Mouse (Mus musculus) limb, embryonic 13.5 days (tissue): ENCODE results near the gene Astl. TPM values are rescaled to one million over a fixed set of nuclear protein-coding genes. Genes with fewer than 3 reads are reported as not detected.
"Not testable (repeated sequence)": the region's sequence is repeated elsewhere in the genome, so short reads cannot be mapped to it uniquely, and the experiment has no call there.

ENCODE experiments used
- ATAC-seq: fragments of 200-750 bp; cut with Nextera tagmentation; 2 replicates; pipeline ENCODE4 v1.8.0; 2017; ENCODE audit warnings: low read depth, moderate number of reproducible peaks, moderate TSS enrichment; ENCODE audit not compliant: low FRiP score
- H3K27ac ChIP-seq: fragments of 300-500 bp; sonication (generic); 2 replicates; pipeline ENCODE4 v1.5.1; 2015; ENCODE audit warnings: inconsistent platforms, mild to moderate bottlenecking, moderate library complexity
- H3K27me3 ChIP-seq: fragments of 300-500 bp; sonication (generic); 2 replicates; pipeline ENCODE4 v1.6.1; 2015; ENCODE audit warnings: mild to moderate bottlenecking, inconsistent platforms
- H3K36me3 ChIP-seq: fragments of 300-500 bp; sonication (generic); 2 replicates; pipeline ENCODE4 v1.6.1; 2015; ENCODE audit warnings: inconsistent platforms, mild to moderate bottlenecking, moderate library complexity
- H3K4me1 ChIP-seq: fragments of 300-500 bp; sonication (generic); 2 replicates; pipeline ENCODE4 v1.6.1; 2015; ENCODE audit warnings: inconsistent platforms
- H3K4me2 ChIP-seq: fragments of 300-500 bp; sonication (generic); replicated peaks from 2 replicates; pipeline ENCODE4 v1.6.1; 2015; ENCODE audit warnings: inconsistent platforms, mild to moderate bottlenecking, moderate library complexity
- H3K4me3 ChIP-seq: fragments of 300-500 bp; sonication (generic); 2 replicates; pipeline ENCODE4 v1.5.1; 2015; ENCODE audit warnings: moderate library complexity, mild to moderate bottlenecking, inconsistent platforms
- H3K9ac ChIP-seq: fragments of 300-500 bp; sonication (generic); 2 replicates; pipeline ENCODE4 v1.6.1; 2015; ENCODE audit warnings: mild to moderate bottlenecking, inconsistent platforms
- H3K9me3 ChIP-seq: fragments of 300-500 bp; sonication (generic); 2 replicates; pipeline ENCODE4 v1.6.1; 2016; ENCODE audit warnings: inconsistent platforms
- WGBS: fragments of 180-500 bp; shearing (Covaris S2); methylation state at CpG from one replicate; pipeline ENCODE4 v1.1.7; 2015; 5-methylcytosine and 5-hydroxymethylcytosine counted together
- polyA plus RNA-seq: library from polyadenylated mRNA; unstranded; fragments of >200 nt; fragmentation: Nextera tagmentation; extraction: Ambion mirVana; gene quantifications from 2 replicates; pipeline ENCODE4 v1.2.1, GENCODE M21; 2015

Gene Astl
- polyA plus RNA-seq, result 0.06 and 0.14 TPM in 2 replicates

- Histone ChIP-seq H3K4me2 (peak within 1 kb of the TSS; percentile 95), H3K4me3 (no peak within 1 kb of the TSS), H3K9me3 (no peaks in the 10 kb centered on the region), H3K27ac (no peak within 1 kb of the TSS), H3K27me3 (peaks cover 38% of the 10 kb centered on the region), H3K9ac (no peak within 1 kb of the TSS), H3K36me3 (no peaks in the 10 kb centered on the region), H3K4me1 (peaks cover 10% of the 10 kb centered on the region)
- WGBS, result 84% methylated on average over 4 of the region's 4 CpGs
- no peak for ATAC-seq
These were observed at the start of gene Astl for GRCm38 (mm10) chr2:127338416-127338815. Gene Astl (plus strand): TSS chr2:127338639.

- H3K9ac ChIP-seq, result no peak overlapping the region
- H3K4me2 ChIP-seq, result no peak overlapping the region
- ATAC-seq, result no peak
- H3K4me1 ChIP-seq, result no peaks in the 10 kb centered on the region
- H3K27me3 ChIP-seq, result no peaks in the 10 kb centered on the region
- no peak overlapping the region for H3K4me3 ChIP-seq
- no peak overlapping the region for H3K27ac ChIP-seq
- H3K36me3 ChIP-seq, result peaks cover 74% of the 10 kb centered on the region
- H3K9me3 ChIP-seq, result no peaks in the 10 kb centered on the region
- WGBS, result 81% methylated on average over 4 of the region's 4 CpGs
These were observed 46.2 kb upstream of the Astl start for GRCm38 (mm10) chr2:127292250-127292649.

GRCm38 (mm10) chr2:127297001-127297805, 41.2 kb upstream of the Astl start:
- Histone ChIP-seq H3K4me3 (no peak overlapping the region), H3K27me3 (no peaks in the 10 kb centered on the region), H3K4me1 (0 out of 2 replicates have a peak, but pooled peaks cover 2% of the 10 kb centered on the region), H3K9me3 (no peaks in the 10 kb centered on the region), H3K36me3 (peaks cover 93% of the 10 kb centered on the region), H3K4me2 (no peak overlapping the region), H3K9ac (no peak overlapping the region), H3K27ac (0 out of 2 replicates have a peak overlapping the region, but pooled peaks have one; percentile 3)
- no peak for ATAC-seq
- WGBS, result 89% methylated on average over 7 of the region's 7 CpGs

GRCm38 (mm10) chr2:127298056-127298455, 40.4 kb upstream of the Astl start:
- Histone ChIP-seq H3K36me3 (peaks cover 86% of the 10 kb centered on the region), H3K4me2 (no peak overlapping the region), H3K27me3 (no peaks in the 10 kb centered on the region), H3K4me3 (no peak overlapping the region), H3K9ac (no peak overlapping the region), H3K27ac (no peak overlapping the region), H3K9me3 (no peaks in the 10 kb centered on the region), H3K4me1 (0 out of 2 replicates have a peak, but pooled peaks cover 2% of the 10 kb centered on the region)
- WGBS, result 94% methylated on average over 1 of the region's 1 CpGs
- ATAC-seq, result no peak

- H3K4me2 ChIP-seq, result no peak overlapping the region
- H3K27me3 ChIP-seq, result no peaks in the 10 kb centered on the region
- 88% methylated on average over 3 of the region's 3 CpGs for WGBS
- no peaks in the 10 kb centered on the region for H3K9me3 ChIP-seq
- H3K4me1 ChIP-seq, result 0 out of 2 replicates have a peak, but pooled peaks cover 2% of the 10 kb centered on the region
- H3K27ac ChIP-seq, result no peak overlapping the region
- no peak overlapping the region for H3K9ac ChIP-seq
- no peak for ATAC-seq
- no peak overlapping the region for H3K4me3 ChIP-seq
- peaks cover 65% of the 10 kb centered on the region for H3K36me3 ChIP-seq
These were observed 37.7 kb upstream of the Astl start for GRCm38 (mm10) chr2:127300701-127301100.

- Histone ChIP-seq H3K27ac (no peak overlapping the region), H3K4me1 (0 out of 2 replicates have a peak, but pooled peaks cover 2% of the 10 kb centered on the region), H3K4me2 (no peak overlapping the region), H3K4me3 (no peak overlapping the region), H3K9ac (no peak overlapping the region), H3K9me3 (no peaks in the 10 kb centered on the region), H3K27me3 (no peaks in the 10 kb centered on the region), H3K36me3 (peaks cover 53% of the 10 kb centered on the region)
- no peak for ATAC-seq
- 86% methylated on average over 3 of the region's 3 CpGs for WGBS
These were observed 36.6 kb upstream of the Astl start for GRCm38 (mm10) chr2:127301883-127302282.

- peaks cover 30% of the 10 kb centered on the region for H3K36me3 ChIP-seq
- H3K9me3 ChIP-seq, H3K4me1 ChIP-seq, H3K9ac ChIP-seq, H3K4me3 ChIP-seq, ATAC-seq, H3K4me2 ChIP-seq, H3K27me3 ChIP-seq, H3K27ac ChIP-seq: not testable (repeated sequence)
- 92% methylated on average over 4 of the region's 4 CpGs for WGBS
These were observed 34.2 kb upstream of the Astl start for GRCm38 (mm10) chr2:127304192-127304591.

- no peak for ATAC-seq
- 75% methylated on average over 3 of the region's 3 CpGs for WGBS
- no peak overlapping the region for H3K9ac ChIP-seq
- H3K4me3 ChIP-seq, result no peak overlapping the region
- H3K36me3 ChIP-seq, result peaks cover 24% of the 10 kb centered on the region
- no peaks in the 10 kb centered on the region for H3K27me3 ChIP-seq
- no peaks in the 10 kb centered on the region for H3K9me3 ChIP-seq
- no peak overlapping the region for H3K4me2 ChIP-seq
- H3K4me1 ChIP-seq, result no peaks in the 10 kb centered on the region
- H3K27ac ChIP-seq, result no peak overlapping the region
These were observed 33.7 kb upstream of the Astl start for GRCm38 (mm10) chr2:127304609-127305210.

GRCm38 (mm10) chr2:127306123-127306522, 32.3 kb upstream of the Astl start:
- Histone ChIP-seq H3K4me3 (no peak overlapping the region), H3K36me3 (peaks cover 10% of the 10 kb centered on the region), H3K27me3 (no peaks in the 10 kb centered on the region), H3K9me3 (no peaks in the 10 kb centered on the region), H3K9ac (no peak overlapping the region), H3K4me1 (no peaks in the 10 kb centered on the region), H3K4me2 (no peak overlapping the region), H3K27ac (no peak overlapping the region)
- ATAC-seq, result no peak

- ATAC-seq, result no peak
- Histone ChIP-seq H3K4me3 (no peak overlapping the region), H3K27ac (no peak overlapping the region), H3K36me3 (peaks cover 1% of the 10 kb centered on the region; the same call in 1 of the 2 replicates), H3K4me1 (no peaks in the 10 kb centered on the region), H3K9me3 (no peaks in the 10 kb centered on the region), H3K27me3 (no peaks in the 10 kb centered on the region), H3K9ac (no peak overlapping the region), H3K4me2 (no peak overlapping the region)
- WGBS, result 44% methylated on average over 3 of the region's 3 CpGs
These were observed 31.3 kb upstream of the Astl start for GRCm38 (mm10) chr2:127307179-127307578.

GRCm38 (mm10) chr2:127308660-127309059, 29.8 kb upstream of the Astl start:
- H3K4me2 ChIP-seq, result no peak overlapping the region
- no peak overlapping the region for H3K4me3 ChIP-seq
- ATAC-seq, result no peak
- H3K9me3 ChIP-seq, result no peaks in the 10 kb centered on the region
- H3K9ac ChIP-seq, result no peak overlapping the region
- no peaks in the 10 kb centered on the region for H3K27me3 ChIP-seq
- H3K27ac ChIP-seq, result no peak overlapping the region
- H3K4me1 ChIP-seq, result no peaks in the 10 kb centered on the region
- no peaks in the 10 kb centered on the region for H3K36me3 ChIP-seq
- WGBS, result 86% methylated on average over 2 of the region's 2 CpGs

GRCm38 (mm10) chr2:127310246-127310645, 28.2 kb upstream of the Astl start:
- no peak for ATAC-seq
- no peaks in the 10 kb centered on the region for H3K4me1 ChIP-seq
- 57% methylated on average over 2 of the region's 2 CpGs for WGBS
- H3K36me3 ChIP-seq, result no peaks in the 10 kb centered on the region
- H3K4me2 ChIP-seq, result no peak overlapping the region
- no peaks in the 10 kb centered on the region for H3K27me3 ChIP-seq
- no peak overlapping the region for H3K9ac ChIP-seq
- no peak overlapping the region for H3K27ac ChIP-seq
- H3K4me3 ChIP-seq, result no peak overlapping the region
- H3K9me3 ChIP-seq, result no peaks in the 10 kb centered on the region
